Mouse (Mus musculus): ENCODE data around the gene 4932414N04Rik. TPM values are rescaled to one million over a fixed set of nuclear protein-coding genes. Genes with fewer than 3 reads are reported as not detected.
"Not testable (repeated sequence)": the region's sequence is repeated elsewhere in the genome, so short reads cannot be mapped to it uniquely, and the experiment has no call there.

The 4932414N04Rik gene
- not detected for polyA plus RNA-seq (2017; shearing (Covaris generic))

- ATAC-seq: not testable (repeated sequence)
Observed at GRCm38 (mm10) chr2:68656186-68656585, at the start of gene 4932414N04Rik. Gene 4932414N04Rik (plus strand): TSS chr2:68656486.

DNA sequence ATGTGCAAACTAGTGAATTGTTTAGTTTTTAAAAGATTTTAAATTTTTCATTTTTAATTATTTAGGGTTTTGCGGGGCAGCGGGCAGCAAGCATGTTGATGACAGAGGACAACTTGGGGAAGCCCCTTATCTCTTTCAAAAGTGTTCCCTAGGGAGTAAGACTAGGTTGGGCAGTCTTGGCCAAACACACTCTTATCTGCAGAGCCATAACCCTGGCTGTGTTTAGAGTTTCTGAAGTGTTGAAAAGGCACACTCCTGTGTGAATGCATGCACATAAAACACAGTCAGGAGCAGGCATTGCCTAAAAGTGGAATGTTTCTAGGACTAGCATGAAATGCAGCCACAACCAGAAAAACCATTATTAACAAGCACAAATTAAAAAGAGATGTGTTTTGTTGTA lies 75.9 kb downstream of the 4932414N04Rik start:
- no peak for ATAC-seq

DNA sequence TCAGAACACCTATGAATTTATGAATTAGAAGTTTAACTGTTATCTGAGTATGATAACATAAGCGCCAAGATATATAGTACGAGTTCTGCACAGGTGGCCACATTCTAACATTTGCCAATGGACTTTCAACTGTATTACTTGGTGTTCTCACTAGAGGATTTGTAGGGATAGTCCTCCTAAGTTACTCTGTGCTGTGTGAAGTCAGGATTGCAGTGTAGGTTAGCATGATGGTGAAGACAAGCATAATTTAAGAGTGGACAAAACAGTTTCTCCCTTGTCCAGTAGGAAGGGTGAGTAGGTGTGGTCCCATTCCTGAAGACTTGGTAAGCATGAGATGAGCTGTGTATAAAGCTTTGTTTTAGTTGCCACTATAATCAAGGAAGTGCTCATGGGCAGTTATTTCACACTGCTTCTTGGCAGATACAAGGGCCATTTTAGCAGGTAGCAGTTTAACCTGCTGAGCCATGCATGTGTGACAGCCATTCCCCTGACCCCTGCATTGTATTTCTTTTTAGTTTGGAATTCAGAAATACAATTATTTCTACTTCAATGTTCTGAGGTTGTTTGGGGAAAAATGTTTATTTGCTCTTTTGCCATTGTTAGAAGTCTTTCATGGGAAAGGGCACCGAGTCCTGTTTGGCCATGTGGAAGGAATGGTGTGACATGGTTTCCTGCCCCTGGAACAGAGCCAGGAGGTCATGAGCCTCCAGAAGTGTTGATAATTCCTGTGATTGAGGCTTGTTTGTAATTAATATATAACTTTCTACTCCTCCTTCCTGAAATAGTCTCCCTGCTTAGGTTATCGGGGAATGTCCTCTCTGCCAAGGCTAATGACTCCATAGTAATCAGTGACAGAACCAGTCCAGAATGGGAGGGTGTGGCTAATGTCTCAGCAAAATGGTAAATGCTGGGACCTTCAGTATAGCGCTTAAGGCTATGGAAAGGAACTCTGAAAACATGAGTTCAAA lies 83.8 kb downstream of the 4932414N04Rik start:
- ATAC-seq: no peak

- no peak for ATAC-seq
Observed at GRCm38 (mm10) chr2:68744599-68744998, 88.3 kb downstream of the 4932414N04Rik start.

- ATAC-seq: no peak
Observed at GRCm38 (mm10) chr2:68756179-68756578, 99.9 kb downstream of the 4932414N04Rik start.

- no peak for ATAC-seq
Observed at GRCm38 (mm10) chr2:68756793-68757192, 100.5 kb downstream of the 4932414N04Rik start.

- ATAC-seq: no peak
Observed at GRCm38 (mm10) chr2:68765371-68765770, 109.1 kb downstream of the 4932414N04Rik start.

- ATAC-seq: no peak
Observed at GRCm38 (mm10) chr2:68767186-68767890, 111.1 kb downstream of the 4932414N04Rik start.

- ATAC-seq: peak; percentile 67
Observed at GRCm38 (mm10) chr2:68782268-68783132, 126.2 kb downstream of the 4932414N04Rik start.

- not testable (repeated sequence) for ATAC-seq
Observed at GRCm38 (mm10) chr2:68783664-68784063, 127.4 kb downstream of the 4932414N04Rik start.

DNA sequence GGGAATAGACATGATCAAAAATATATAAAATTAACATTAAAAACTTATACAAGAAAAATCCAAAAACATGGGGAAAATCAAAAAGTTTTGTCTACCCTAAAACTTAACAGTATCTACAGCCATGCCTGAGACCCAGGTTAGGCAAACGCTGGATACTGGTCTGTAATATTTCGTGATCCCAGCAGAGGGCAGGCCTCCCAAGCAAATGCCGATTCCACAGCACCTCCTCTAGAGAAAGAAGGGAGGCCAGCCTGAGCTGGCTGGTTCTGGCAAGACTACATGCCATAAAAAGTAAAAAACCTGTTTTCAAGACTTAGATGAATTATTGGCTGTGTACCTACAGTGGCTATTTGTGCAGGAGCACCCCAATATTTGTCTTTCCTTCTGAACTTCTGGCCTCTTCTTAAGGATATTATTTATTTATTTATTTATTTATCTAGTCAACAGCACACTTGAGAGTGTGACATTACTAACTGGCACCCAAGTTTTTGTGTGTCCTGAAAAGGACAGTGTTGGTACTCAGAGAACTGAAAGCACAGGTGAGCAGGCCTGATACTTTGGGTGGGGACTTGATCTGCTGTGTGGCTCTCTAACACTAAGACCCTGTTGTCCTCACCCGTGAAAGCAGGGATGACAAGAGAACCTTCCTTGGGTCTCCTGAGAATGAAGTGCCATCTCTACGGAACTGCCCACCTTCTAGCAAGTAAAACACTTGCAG lies 128.6 kb downstream of the 4932414N04Rik start:
- ATAC-seq: peak; percentile 82

GRCm38 (mm10) chr2:68787161-68787675 lies 130.9 kb downstream of the 4932414N04Rik start:
- ATAC-seq: no peak

DNA sequence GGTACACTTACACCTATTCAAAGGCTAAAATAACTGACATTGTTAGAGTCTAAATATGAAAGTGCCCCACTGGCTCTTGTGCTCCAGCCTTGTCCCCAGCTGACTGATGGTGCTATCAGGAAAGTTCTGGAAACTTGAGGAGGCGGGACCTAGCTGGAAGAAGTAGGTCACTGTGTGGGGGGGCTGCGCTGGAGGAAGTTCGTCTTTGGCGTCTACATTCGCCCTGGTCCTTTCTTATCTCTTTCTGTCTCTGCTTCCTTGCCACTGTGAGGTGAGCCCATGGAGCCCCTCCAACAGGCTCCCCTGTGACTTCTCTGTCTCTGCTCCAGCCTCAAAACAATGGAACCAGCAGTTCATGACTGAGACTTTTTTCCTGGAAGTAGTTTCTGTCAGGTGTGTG lies 136.0 kb downstream of the 4932414N04Rik start:
- ATAC-seq: no peak

- ATAC-seq: no peak
Observed at GRCm38 (mm10) chr2:68793472-68793871, 137.2 kb downstream of the 4932414N04Rik start.

DNA sequence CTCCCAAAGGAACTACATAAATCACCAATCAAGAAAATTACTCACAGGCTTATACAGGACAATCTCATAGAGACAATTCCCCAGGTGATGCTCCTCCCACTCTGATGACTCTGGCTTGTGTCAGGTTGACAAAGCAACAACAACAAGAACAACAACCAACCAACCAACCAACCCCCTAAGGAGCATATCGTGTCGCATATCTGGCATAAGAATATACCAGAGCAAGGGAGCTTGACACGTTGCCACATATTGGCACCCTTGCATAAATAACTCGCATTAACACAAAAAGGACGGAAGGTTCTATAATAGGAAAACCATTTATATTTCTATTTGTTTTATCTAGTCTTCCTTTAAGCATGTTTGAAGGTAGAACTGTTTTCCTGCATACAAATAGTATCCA lies 137.9 kb downstream of the 4932414N04Rik start:
- no peak for ATAC-seq

- ATAC-seq: no peak
Observed at GRCm38 (mm10) chr2:68794616-68795015, 138.3 kb downstream of the 4932414N04Rik start.

DNA sequence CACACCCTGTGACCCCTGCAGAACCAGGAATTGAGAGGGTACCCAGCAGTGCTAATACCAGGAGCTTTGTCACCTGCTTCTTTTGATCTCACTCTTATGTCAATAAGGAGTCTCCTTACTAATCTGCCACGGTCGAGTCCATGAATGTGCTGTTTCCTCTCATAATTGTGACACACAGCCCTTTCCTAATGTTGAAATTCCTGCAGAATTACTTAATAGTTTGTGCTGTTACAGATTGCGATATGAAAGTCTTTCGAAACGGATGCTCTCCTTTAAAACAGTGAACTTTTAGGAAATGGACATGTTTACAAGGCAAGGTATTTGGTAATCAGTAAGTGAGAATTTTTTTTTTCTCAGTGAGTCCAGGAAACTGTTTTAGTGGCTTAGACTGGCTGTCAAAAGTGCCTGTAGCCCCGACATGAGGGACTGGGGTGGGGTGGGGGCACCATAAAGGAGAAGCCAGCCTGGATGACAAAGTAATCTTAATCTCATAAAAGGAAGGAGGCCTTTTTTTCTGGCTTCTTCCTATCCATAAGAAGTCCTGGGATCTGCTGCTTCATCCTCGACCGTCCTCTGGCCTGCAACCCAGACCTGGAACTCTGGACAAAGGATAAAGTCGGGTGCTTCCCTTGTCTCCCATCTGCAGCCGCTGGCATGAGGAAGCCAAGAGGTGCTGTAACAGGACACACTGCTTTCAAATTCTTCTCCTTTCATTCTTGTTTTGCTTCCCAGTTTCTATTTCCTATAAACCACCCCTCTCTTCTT lies 139.9 kb downstream of the 4932414N04Rik start:
- no peak for ATAC-seq

DNA sequence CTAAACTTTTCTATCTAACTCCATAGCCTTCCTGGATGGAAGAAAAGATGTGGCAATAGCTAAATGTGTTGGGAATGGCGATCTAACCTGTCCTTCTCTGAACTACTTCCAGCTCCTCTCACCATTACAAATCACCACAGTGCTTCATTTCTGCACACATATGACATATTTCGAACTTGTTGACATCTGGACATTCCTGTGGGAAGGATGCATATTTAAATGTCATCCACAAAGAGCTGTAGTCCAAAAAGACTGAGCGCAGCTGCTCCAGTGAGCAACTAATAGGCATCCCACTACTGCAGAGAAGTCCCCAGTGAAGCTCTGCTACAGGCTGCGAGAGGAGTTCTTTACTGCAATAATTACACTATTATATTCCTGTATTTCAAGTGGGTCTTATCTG lies 140.8 kb downstream of the 4932414N04Rik start:
- no peak for ATAC-seq
